Mouse (Mus musculus) intestine, embryonic 15.5 days (tissue): Measurements from ENCODE around the gene Dsel. TPM values are rescaled to one million over a fixed set of nuclear protein-coding genes. Genes with fewer than 3 reads are reported as not detected.

Experiments used
- ATAC-seq: fragments of 200-750 bp; cut with Nextera tagmentation; 2 replicates; pipeline ENCODE4 v1.8.0; 2017; ENCODE audit warnings: moderate TSS enrichment, moderate library complexity
- H3K27ac ChIP-seq: fragments of 300-500 bp; sonication (generic); 2 replicates; pipeline ENCODE4 v1.5.1; 2015; ENCODE audit warnings: mild to moderate bottlenecking, inconsistent platforms
- H3K27me3 ChIP-seq: fragments of 300-500 bp; sonication (generic); replicated peaks from 2 replicates; pipeline ENCODE4 v1.6.1; 2015; ENCODE audit warnings: inconsistent platforms
- H3K36me3 ChIP-seq: fragments of 300-500 bp; sonication (generic); 2 replicates; pipeline ENCODE4 v1.6.1; 2015; ENCODE audit warnings: inconsistent platforms
- H3K4me1 ChIP-seq: fragments of 300-500 bp; sonication (generic); replicated peaks from 2 replicates; pipeline ENCODE4 v1.6.1; 2015; ENCODE audit warnings: inconsistent platforms
- H3K4me2 ChIP-seq: fragments of 300-500 bp; sonication (generic); replicated peaks from 2 replicates; pipeline ENCODE4 v1.6.1; 2015; ENCODE audit warnings: mild to moderate bottlenecking, inconsistent platforms
- H3K4me3 ChIP-seq: fragments of 300-500 bp; sonication (generic); replicated peaks from 2 replicates; pipeline ENCODE4 v1.5.1; 2015; ENCODE audit warnings: inconsistent platforms
- H3K9ac ChIP-seq: fragments of 300-500 bp; sonication (generic); 2 replicates; pipeline ENCODE4 v1.6.1; 2015; ENCODE audit warnings: inconsistent platforms
- H3K9me3 ChIP-seq: fragments of 300-500 bp; sonication (generic); 2 replicates; pipeline ENCODE4 v1.6.1; 2016; ENCODE audit warnings: inconsistent platforms
- WGBS: fragments of 180-500 bp; shearing (Covaris S2); methylation state at CpG from one replicate; pipeline ENCODE4 v1.1.7; 2015; 5-methylcytosine and 5-hydroxymethylcytosine counted together
- polyA plus RNA-seq: library from polyadenylated mRNA; unstranded; fragments of >200 nt; fragmentation: Nextera tagmentation; extraction: Ambion mirVana; gene quantifications from 2 replicates; pipeline ENCODE4 v1.2.1, GENCODE M21; 2015

Dsel gene
- polyA plus RNA-seq, result 8.4 and 10.3 TPM in 2 replicates

DNA sequence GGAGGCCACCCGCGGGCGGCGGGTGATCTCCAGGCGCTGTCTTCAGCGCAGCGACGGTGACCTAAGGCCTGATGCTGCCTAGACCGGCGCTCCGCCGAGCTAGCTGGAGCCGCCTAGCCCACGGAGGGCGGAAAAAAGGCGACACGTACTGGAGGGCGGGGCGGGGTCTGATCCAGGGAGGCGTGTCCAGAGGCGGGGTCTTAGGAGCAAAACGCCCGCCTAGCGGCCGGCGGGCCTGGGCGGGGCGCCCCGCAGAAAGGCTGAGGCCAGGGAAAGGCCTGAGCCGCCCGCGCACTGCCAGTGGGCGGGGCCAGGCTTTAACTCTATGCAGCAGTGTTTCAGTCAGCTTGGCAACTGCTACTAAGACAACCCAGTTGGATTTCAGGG, at the start of gene Dsel:
Dsel (minus strand) TSS at position 140 of the 387 bp plus-strand sequence.
- H3K36me3 ChIP-seq, result no peaks in the 10 kb centered on the region
- peak; percentile 99 for ATAC-seq
- peak within 1 kb of the TSS; percentile 95 for H3K27ac ChIP-seq
- peak within 1 kb of the TSS; percentile 86 for H3K9ac ChIP-seq
- 0% methylated on average over 33 of the region's 33 CpGs for WGBS
- peak within 1 kb of the TSS; percentile 81 for H3K4me3 ChIP-seq
- no peaks in the 10 kb centered on the region for H3K9me3 ChIP-seq
- no peaks in the 10 kb centered on the region for H3K4me1 ChIP-seq
- H3K4me2 ChIP-seq, result peak within 1 kb of the TSS; percentile 86
- H3K27me3 ChIP-seq, result no peaks in the 10 kb centered on the region

DNA sequence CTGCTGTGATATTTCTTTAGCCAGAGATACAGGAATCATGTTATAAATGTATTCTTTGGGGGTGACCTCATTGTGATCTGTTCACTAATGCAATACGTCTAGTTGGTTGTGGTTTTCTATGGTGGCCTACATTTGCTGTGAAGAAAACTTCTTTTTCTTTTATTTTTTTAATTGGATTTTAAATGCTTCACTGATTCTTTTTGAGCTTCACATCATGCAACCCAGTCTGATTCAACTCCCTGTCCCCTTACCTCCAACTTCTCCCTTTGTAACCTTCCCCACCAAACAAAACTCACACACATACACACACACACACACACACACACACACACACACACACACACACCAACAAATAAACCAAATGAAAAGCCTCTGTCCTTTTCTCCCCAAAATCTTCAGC, 46.7 kb upstream of the Dsel start:
- WGBS, result 84% methylated on average over 1 of the region's 1 CpGs
- ATAC-seq, result no peak
- Histone ChIP-seq H3K9ac (no peak overlapping the region), H3K4me3 (no peak overlapping the region), H3K36me3 (no peaks in the 10 kb centered on the region), H3K27me3 (no peaks in the 10 kb centered on the region), H3K4me1 (no peaks in the 10 kb centered on the region), H3K4me2 (no peak overlapping the region), H3K27ac (no peak overlapping the region), H3K9me3 (no peaks in the 10 kb centered on the region)

DNA sequence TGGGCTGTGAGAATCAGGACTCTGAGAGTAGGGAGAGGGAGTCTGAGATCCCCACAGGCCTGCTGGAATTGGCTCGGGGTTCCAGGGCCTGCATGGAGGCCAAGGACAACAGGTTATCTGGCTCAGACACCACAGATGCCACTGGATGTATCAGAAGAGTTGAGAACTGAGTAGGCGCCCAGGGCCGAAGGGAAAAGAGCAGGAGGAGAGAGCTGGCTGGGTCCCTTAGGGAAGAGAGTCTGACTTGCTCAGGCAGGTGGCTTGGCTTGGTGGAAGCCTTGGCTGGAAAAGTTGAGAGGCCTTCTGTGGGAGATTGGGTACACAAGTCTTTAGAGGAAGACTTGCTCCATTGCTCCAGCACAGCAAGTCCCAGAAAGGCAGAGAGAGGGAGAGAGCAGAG, 18.6 kb upstream of the Dsel start:
- Histone ChIP-seq H3K36me3 (no peaks in the 10 kb centered on the region), H3K4me3 (no peak overlapping the region), H3K9me3 (no peaks in the 10 kb centered on the region), H3K27me3 (no peaks in the 10 kb centered on the region), H3K4me2 (no peak overlapping the region), H3K9ac (no peak overlapping the region), H3K4me1 (no peaks in the 10 kb centered on the region), H3K27ac (no peak overlapping the region)
- no peak for ATAC-seq
- 85% methylated on average over 3 of the region's 3 CpGs for WGBS

DNA sequence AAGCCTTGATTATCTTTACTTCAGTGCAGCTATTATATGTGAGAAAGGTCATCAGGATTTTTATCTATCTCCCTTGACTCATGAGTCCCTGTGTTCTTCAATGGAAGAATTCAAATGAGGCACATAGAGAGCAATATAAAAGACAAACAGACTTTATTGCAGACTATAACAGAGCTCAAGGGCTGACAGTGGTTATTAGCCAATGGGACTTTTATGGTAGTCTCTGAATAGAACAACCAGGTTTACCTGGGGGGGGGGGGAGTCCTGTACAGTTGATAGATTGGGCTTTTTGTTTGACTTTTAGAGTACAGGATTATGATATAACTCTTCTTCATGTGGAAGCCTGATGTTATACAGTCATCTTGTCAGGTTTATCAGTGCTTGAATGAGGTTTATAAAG, 11.1 kb upstream of the Dsel start:
- Histone ChIP-seq H3K4me3 (no peak overlapping the region), H3K27me3 (no peaks in the 10 kb centered on the region), H3K9ac (no peak overlapping the region), H3K4me1 (no peaks in the 10 kb centered on the region), H3K9me3 (no peaks in the 10 kb centered on the region), H3K4me2 (no peak overlapping the region), H3K36me3 (no peaks in the 10 kb centered on the region), H3K27ac (no peak overlapping the region)
- ATAC-seq, result peak; percentile 96

DNA sequence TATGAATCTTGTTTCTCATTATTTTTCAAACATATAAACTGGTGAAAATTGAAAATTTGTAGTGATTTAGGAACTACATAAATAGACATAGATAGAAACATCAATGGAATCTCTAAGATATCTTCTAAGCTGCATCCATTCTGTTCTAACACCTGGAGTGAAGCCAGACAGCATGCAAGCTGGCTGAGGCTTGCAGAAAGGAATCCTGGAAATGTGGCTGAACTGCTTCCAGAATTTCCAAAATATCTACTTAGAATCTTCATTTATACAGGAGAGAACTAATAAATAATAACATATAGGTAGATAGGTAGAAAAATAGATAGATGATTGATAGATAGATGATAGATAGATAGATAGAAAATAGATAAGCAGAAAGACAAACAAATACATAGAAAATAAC, 8.5 kb upstream of the Dsel start:
- Histone ChIP-seq H3K4me1 (no peaks in the 10 kb centered on the region), H3K9me3 (no peaks in the 10 kb centered on the region), H3K27ac (no peak overlapping the region), H3K4me3 (no peak overlapping the region), H3K27me3 (no peaks in the 10 kb centered on the region), H3K9ac (no peak overlapping the region), H3K4me2 (no peak overlapping the region), H3K36me3 (no peaks in the 10 kb centered on the region)
- ATAC-seq, result no peak

DNA sequence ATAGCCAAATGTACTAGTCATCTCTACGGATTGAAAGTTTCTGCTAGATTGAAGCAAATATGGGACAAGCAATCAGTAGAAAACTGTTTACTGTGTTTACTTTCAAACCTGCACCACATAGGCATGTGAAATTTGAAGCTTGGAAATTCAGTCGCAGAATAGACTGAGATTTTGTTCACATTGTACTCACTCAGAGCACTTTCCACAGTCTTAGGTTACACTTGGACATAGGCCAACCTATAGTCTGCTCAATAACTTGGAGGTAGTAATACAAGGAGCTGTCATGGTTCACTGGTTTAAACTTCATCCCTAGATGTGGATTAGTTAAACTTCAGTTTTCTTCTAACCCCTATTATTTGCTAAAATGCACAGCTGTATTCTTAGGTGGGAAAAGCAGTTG, 749 bp upstream of the Dsel start:
- no peak for ATAC-seq
- no peaks in the 10 kb centered on the region for H3K9me3 ChIP-seq
- no peak overlapping the region for H3K4me3 ChIP-seq
- no peak overlapping the region for H3K4me2 ChIP-seq
- no peaks in the 10 kb centered on the region for H3K27me3 ChIP-seq
- no peaks in the 10 kb centered on the region for H3K36me3 ChIP-seq
- no peaks in the 10 kb centered on the region for H3K4me1 ChIP-seq
- no peak overlapping the region for H3K27ac ChIP-seq
- WGBS, result 60% methylated on average over 2 of the region's 2 CpGs
- H3K9ac ChIP-seq, result no peak overlapping the region

DNA sequence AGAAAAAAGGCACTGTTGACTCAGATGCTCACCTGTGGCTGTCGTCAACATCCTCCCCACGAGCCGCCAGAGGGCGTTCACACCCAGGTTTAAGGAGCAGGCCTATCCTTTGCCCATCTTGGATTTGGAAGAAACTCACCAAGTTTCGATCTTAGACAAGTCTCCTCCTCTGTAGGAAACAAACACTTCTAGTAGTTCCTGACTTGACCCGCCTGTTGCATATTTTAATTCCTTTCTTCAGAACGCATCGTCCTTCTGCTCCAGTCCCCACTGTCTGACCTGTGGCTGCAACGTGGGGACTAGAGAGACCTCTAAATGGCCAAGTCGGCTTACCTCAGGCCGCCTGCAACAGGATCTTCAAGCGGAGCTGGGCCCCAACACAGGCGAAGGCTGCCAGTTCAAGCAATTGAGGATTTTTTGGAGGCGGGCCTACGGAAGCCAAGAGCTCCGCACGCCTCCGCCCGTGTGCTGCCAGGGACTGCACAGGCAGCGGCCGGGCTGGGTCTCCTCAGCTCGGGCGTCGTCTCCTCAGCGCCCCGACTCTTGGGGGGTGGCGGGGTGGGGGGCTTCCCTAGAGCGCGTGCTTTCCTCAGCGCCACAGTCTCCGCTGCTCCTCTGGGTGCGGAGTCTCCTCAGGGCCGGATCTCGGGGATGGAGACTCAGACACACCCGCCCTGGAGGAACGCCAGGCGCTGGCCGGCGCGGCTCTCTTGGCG, 497 bp downstream of the Dsel start:
- Histone ChIP-seq H3K4me3 (peak overlapping the region; percentile 81), H3K27me3 (no peaks in the 10 kb centered on the region), H3K9me3 (no peaks in the 10 kb centered on the region), H3K4me1 (no peaks in the 10 kb centered on the region), H3K4me2 (peak overlapping the region; percentile 86), H3K9ac (peak overlapping the region; percentile 86), H3K27ac (peak overlapping the region; percentile 95), H3K36me3 (no peaks in the 10 kb centered on the region)
- peak; percentile 91 for ATAC-seq
- under 1% methylated on average over 40 of the region's 41 CpGs for WGBS

DNA sequence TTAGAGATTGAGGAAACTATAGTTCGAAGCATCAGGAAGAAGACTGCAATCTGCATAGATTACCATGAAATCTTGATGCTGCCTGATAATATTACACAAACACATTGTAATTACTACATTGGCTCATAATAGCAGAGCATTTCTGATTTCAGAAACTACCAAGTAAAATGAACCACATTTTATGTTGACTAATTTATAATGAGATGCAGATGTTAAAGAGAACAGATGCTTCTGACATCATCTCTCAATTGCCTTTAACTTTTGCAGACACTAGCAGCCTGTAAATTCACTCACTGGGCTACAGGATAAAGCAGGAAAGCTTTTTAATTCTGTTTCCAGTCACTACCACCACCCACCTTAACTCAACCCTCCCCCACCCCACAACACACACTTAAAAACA, 6.9 kb downstream of the Dsel start:
- Histone ChIP-seq H3K27me3 (no peaks in the 10 kb centered on the region), H3K9ac (no peak overlapping the region), H3K27ac (no peak overlapping the region), H3K9me3 (no peaks in the 10 kb centered on the region), H3K36me3 (no peaks in the 10 kb centered on the region), H3K4me1 (no peaks in the 10 kb centered on the region), H3K4me3 (no peak overlapping the region), H3K4me2 (no peak overlapping the region)
- ATAC-seq, result no peak
- 78% methylated on average over 1 of the region's 1 CpGs for WGBS

DNA sequence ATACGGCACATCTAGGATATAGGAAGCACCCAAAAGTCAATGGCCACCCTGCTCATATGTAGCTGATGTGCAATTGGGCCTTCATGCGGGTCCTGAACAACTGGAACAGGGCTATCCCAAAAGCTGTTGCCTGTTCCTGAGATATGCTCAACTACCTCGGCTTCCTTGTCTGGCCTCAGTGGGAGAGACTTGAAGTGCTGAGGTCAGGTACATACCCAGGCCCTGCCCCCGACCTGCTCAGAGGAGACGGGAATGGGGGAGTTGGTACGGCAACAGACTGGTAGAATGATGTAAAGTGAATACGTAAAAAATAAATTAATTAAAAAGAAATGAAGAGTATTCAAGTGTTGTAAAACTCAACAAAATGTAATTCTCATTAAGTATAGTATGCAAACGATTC, 12.3 kb downstream of the Dsel start:
- Histone ChIP-seq H3K4me1 (no peaks in the 10 kb centered on the region), H3K4me2 (no peak overlapping the region), H3K27ac (no peak overlapping the region), H3K4me3 (no peak overlapping the region), H3K9ac (no peak overlapping the region), H3K27me3 (no peaks in the 10 kb centered on the region), H3K36me3 (no peaks in the 10 kb centered on the region), H3K9me3 (no peaks in the 10 kb centered on the region)
- WGBS, result 88% methylated on average over 8 of the region's 8 CpGs
- no peak for ATAC-seq

DNA sequence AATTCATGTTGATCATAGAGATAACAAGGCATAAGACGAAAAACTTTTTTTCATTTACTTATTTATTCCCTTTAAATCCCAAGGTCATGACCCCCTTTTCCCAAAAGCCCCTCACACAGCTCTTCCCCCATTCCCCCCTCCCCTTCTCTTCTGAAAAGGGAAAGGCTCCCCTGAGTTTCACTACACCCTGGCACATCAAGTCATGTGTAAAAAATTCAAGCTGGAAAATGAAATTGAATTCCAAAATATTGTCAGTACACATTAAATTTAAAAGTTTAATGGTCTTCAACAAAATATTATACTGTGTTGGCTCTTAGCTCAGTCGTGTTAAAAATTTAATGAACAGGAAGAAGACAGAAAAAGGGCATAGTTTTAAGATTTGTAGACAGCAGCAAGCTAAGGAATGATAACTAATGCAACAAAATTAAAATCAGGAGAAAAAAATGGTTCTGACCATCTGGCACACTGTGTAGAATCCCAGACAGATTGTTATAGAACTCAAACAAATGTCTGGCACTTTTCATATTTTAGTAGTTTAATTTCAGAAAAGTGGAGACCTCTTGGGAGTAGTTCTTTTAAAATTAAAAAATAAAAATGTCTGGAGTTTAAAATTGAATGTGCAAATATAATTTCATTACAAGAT, 31.0 kb downstream of the Dsel start:
- Histone ChIP-seq H3K9me3 (no peaks in the 10 kb centered on the region), H3K36me3 (no peaks in the 10 kb centered on the region), H3K4me3 (no peak overlapping the region), H3K9ac (no peak overlapping the region), H3K4me1 (no peaks in the 10 kb centered on the region), H3K27me3 (no peaks in the 10 kb centered on the region), H3K4me2 (no peak overlapping the region), H3K27ac (no peak overlapping the region)
- ATAC-seq, result no peak
- 69% methylated on average over 2 of the region's 2 CpGs for WGBS
